Mouse (Mus musculus): ENCODE measurements around the gene Foxo6. TPM values are rescaled to one million over a fixed set of nuclear protein-coding genes. Genes with fewer than 3 reads are reported as not detected.

The Foxo6 gene
- polyA plus RNA-seq, 1 experiment from 2014 or later = 0.11 TPM

- no peaks in the 10 kb centered on the region for H3K4me1 ChIP-seq (ENCODE audit: insufficient read depth)
- H3K36me3 ChIP-seq (ENCODE audit: insufficient read depth) = no peaks in the 10 kb centered on the region
- H3K9me3 ChIP-seq (ENCODE audit: low read depth, low read length) = no peaks in the 10 kb centered on the region
- DNase-seq (no peak), ATAC-seq (ENCODE audit: insufficient read depth) (no peak)
- no peak overlapping the region for H3K27ac ChIP-seq (ENCODE audit: low read depth)
- no peak overlapping the region for H3K4me3 ChIP-seq (ENCODE audit: low read depth, low read length)
- H3K27me3 ChIP-seq (ENCODE audit: insufficient read depth, low read length) = no peaks in the 10 kb centered on the region
- H3K9ac ChIP-seq = no peak overlapping the region
- no peak for TF ChIP-seq CTCF (IDR thresholded peaks at IDR 0.05; ENCODE audit: low read depth)
- 79% methylated on average over 6 of the region's 6 CpGs for WGBS
- H3K4me2 ChIP-seq = no peak overlapping the region
Observed at GRCm38 (mm10) chr4:120223805-120224204, 63.3 kb downstream of the Foxo6 start.

GRCm38 (mm10) chr4:120223108-120223745 is 63.9 kb downstream of the Foxo6 start:
- Histone ChIP-seq H3K9me3 (ENCODE audit: low read depth, low read length) (no peaks in the 10 kb centered on the region), H3K36me3 (ENCODE audit: insufficient read depth) (no peaks in the 10 kb centered on the region), H3K9ac (no peak overlapping the region), H3K4me3 (ENCODE audit: low read depth, low read length) (no peak overlapping the region), H3K4me2 (no peak overlapping the region), H3K4me1 (ENCODE audit: insufficient read depth) (no peaks in the 10 kb centered on the region), H3K27ac (ENCODE audit: low read depth) (no peak overlapping the region), H3K27me3 (ENCODE audit: insufficient read depth, low read length) (no peaks in the 10 kb centered on the region)
- no peak for ATAC-seq (ENCODE audit: insufficient read depth)
- WGBS = 58% methylated on average over 7 of the region's 7 CpGs
- DNase-seq = no peak
- no peak for TF ChIP-seq CTCF (IDR thresholded peaks at IDR 0.05; ENCODE audit: low read depth)

- Histone ChIP-seq H3K9me3 (ENCODE audit: low read depth, low read length) (no peaks in the 10 kb centered on the region), H3K4me1 (ENCODE audit: insufficient read depth) (no peaks in the 10 kb centered on the region), H3K4me3 (ENCODE audit: low read depth, low read length) (no peak overlapping the region), H3K4me2 (no peak overlapping the region), H3K36me3 (ENCODE audit: insufficient read depth) (no peaks in the 10 kb centered on the region), H3K27me3 (ENCODE audit: insufficient read depth, low read length) (no peaks in the 10 kb centered on the region), H3K9ac (no peak overlapping the region), H3K27ac (ENCODE audit: low read depth) (no peak overlapping the region)
- WGBS = 35% methylated on average over 6 of the region's 6 CpGs
- no peak for TF ChIP-seq CTCF (IDR thresholded peaks at IDR 0.05; ENCODE audit: low read depth)
- ATAC-seq (ENCODE audit: insufficient read depth) (no peak), DNase-seq (no peak)
Observed at GRCm38 (mm10) chr4:120221708-120222107, 65.4 kb downstream of the Foxo6 start.

- H3K9me3 ChIP-seq (ENCODE audit: low read depth, low read length) = no peaks in the 10 kb centered on the region
- H3K27me3 ChIP-seq (ENCODE audit: insufficient read depth, low read length) = no peaks in the 10 kb centered on the region
- H3K4me2 ChIP-seq = no peak overlapping the region
- ATAC-seq (ENCODE audit: insufficient read depth) = no peak
- WGBS = 53% methylated on average over 9 of the region's 9 CpGs
- TF ChIP-seq CTCF (IDR thresholded peaks at IDR 0.05; ENCODE audit: low read depth) = no peak
- H3K4me3 ChIP-seq (ENCODE audit: low read depth, low read length) = no peak overlapping the region
- H3K4me1 ChIP-seq (ENCODE audit: insufficient read depth) = no peaks in the 10 kb centered on the region
- no peak overlapping the region for H3K9ac ChIP-seq
- H3K36me3 ChIP-seq (ENCODE audit: insufficient read depth) = no peaks in the 10 kb centered on the region
- H3K27ac ChIP-seq (ENCODE audit: low read depth) = no peak overlapping the region
- DNase-seq = peak; percentile 71
Observed at GRCm38 (mm10) chr4:120218878-120219277, 68.3 kb downstream of the Foxo6 start.

Other genes with a start within 250 kb of the Foxo6 start
- gene AL607142.1, start 222.4 kb downstream of the Foxo6 start, polyA plus RNA-seq (2014; fragmentation: Nextera tagmentation; extraction: Ambion mirVana) = not detected in 2 replicates
- gene Edn2, start 126.1 kb downstream of the Foxo6 start, polyA plus RNA-seq (2014; fragmentation: Nextera tagmentation; extraction: Ambion mirVana) = 0.34 and 0.78 TPM in 2 replicates
- gene Scmh1, start 117.9 kb upstream of the Foxo6 start, polyA plus RNA-seq (2014; fragmentation: Nextera tagmentation; extraction: Ambion mirVana) = 43.0 and 48.5 TPM in 2 replicates
- gene Slfnl1, start 244.9 kb upstream of the Foxo6 start, polyA plus RNA-seq (2014; fragmentation: Nextera tagmentation; extraction: Ambion mirVana) = 0.11 and 0.14 TPM in 2 replicates

Data from lung, embryonic 14.5 days (tissue).